Mouse (Mus musculus) heart, adult 2 months (tissue): ENCODE data around the gene Ptger3. TPM values are rescaled to one million over a fixed set of nuclear protein-coding genes. Genes with fewer than 3 reads are reported as not detected.

Experiments
- DNase-seq, 2 experiments: peaks; one replicate each; pipeline ENCODE4 v3.0.0; 2021
- H3K27ac ChIP-seq: fragments of 200-600 bp; 2 replicates; pipeline ENCODE4 v1.8.1; 2022
- H3K27me3 ChIP-seq: fragments of 200-500 bp; 2 replicates; pipeline ENCODE4 v1.6.1; 2012; ENCODE audit warnings: mild to moderate bottlenecking, low read length, inconsistent platforms, mixed read lengths; ENCODE audit not compliant: control insufficient read depth, insufficient read depth
- H3K36me3 ChIP-seq: fragments of 200-500 bp; 2 replicates; pipeline ENCODE4 v1.6.1; 2012; ENCODE audit warnings: low read length, inconsistent platforms; ENCODE audit not compliant: control insufficient read depth, insufficient read depth
- H3K4me1 ChIP-seq: fragments of 200-500 bp; 2 replicates; pipeline ENCODE4 v1.6.1; 2011; ENCODE audit warnings: low read length; ENCODE audit not compliant: control insufficient read depth, insufficient read depth
- H3K4me3 ChIP-seq: fragments of 200-600 bp; 2 replicates; pipeline ENCODE4 v1.8.1; 2022
- H3K79me2 ChIP-seq: fragments of 200-500 bp; replicated peaks from 2 replicates; pipeline ENCODE4 v1.6.1; 2012; ENCODE audit warnings: mild to moderate bottlenecking, inconsistent platforms, low read length, moderate library complexity, mixed read lengths; ENCODE audit not compliant: control insufficient read depth, insufficient read depth
- H3K9ac ChIP-seq: fragments of 200-500 bp; 2 replicates; pipeline ENCODE4 v1.6.1; 2012; ENCODE audit warnings: low read depth, mild to moderate bottlenecking, control low read depth, inconsistent platforms, low read length, mixed read lengths
- CTCF ChIP-seq: fragments of 200-600 bp; IDR thresholded peaks from 2 replicates; pipeline ENCODE4 v1.8.1; 2022; ENCODE audit warnings: antibody characterized with exemption, mild to moderate bottlenecking, moderate library complexity
- EP300 ChIP-seq: fragments of 200-500 bp; IDR thresholded peaks from 2 replicates; pipeline ENCODE4 v1.6.1; 2011; ENCODE audit warnings: low read depth, low read length, control low read depth; ENCODE audit not compliant: insufficient read depth
- POLR2A ChIP-seq: fragments of 200-500 bp; IDR thresholded peaks from 2 replicates; pipeline ENCODE4 v1.6.1; 2011; ENCODE audit warnings: mild to moderate bottlenecking, low read depth, low read length, control low read depth; ENCODE audit not compliant: insufficient read depth
- WGBS: fragments of 180-500 bp; shearing (Covaris S2); methylation state at CpG from one replicate; pipeline ENCODE4 v1.1.7; 2018; 5-methylcytosine and 5-hydroxymethylcytosine counted together
- intact Hi-C: fragments of 180-260 bp; cut with DNase I; formaldehyde crosslinking; loops from one replicate; pipeline ENCODE4 v1.15.1; 2025
- microRNA-seq, 2 experiments: library from miRNA; unstranded; fragments of <30 nt; microRNA quantifications; one replicate each; pipeline ENCODE4 v1.2.0; 2021
- polyA plus RNA-seq: library from polyadenylated mRNA; depleted of rRNA; stranded (reverse); fragments of >200 nt; gene quantifications from 2 replicates; pipeline ENCODE4 v1.2.3, GENCODE M21; 2012; rRNA removed
- total RNA-seq, 2 experiments: library from RNA; stranded (reverse); gene quantifications; 2 replicates each; pipeline ENCODE4 v1.2.3; 2021

Gene Ptger3
- total and polyA plus RNA-seq, 3 experiments: 0.18 to 1.9 (median 0.48) TPM

- TF ChIP-seq POLR2A (no peak), CTCF (no peak), EP300 (no peak)
- Histone ChIP-seq H3K4me1 (no peaks in the 10 kb centered on the region), H3K27me3 (no peaks in the 10 kb centered on the region), H3K36me3 (no peaks in the 10 kb centered on the region), H3K79me2 (no peaks in the 10 kb centered on the region), H3K9ac (no peak overlapping the region), H3K4me3 (no peak overlapping the region), H3K27ac (no peak overlapping the region)
- DNase-seq: no peak
- intact Hi-C loops: no loop called here
These were observed 97.9 kb downstream of the Ptger3 start for GRCm38 (mm10) chr3:157664486-157665041.

GRCm38 (mm10) chr3:157665471-157665870 lies 98.8 kb downstream of the Ptger3 start:
- H3K79me2 ChIP-seq: no peaks in the 10 kb centered on the region
- no peaks in the 10 kb centered on the region for H3K27me3 ChIP-seq
- intact Hi-C loops: no loop called here
- H3K36me3 ChIP-seq: no peaks in the 10 kb centered on the region
- H3K4me1 ChIP-seq: no peaks in the 10 kb centered on the region
- 43% methylated on average over 1 of the region's 1 CpGs for WGBS
- H3K27ac ChIP-seq: no peak overlapping the region
- no peak overlapping the region for H3K4me3 ChIP-seq
- no peak overlapping the region for H3K9ac ChIP-seq
- no peak for DNase-seq
- TF ChIP-seq POLR2A (no peak), CTCF (no peak), EP300 (no peak)

DNA sequence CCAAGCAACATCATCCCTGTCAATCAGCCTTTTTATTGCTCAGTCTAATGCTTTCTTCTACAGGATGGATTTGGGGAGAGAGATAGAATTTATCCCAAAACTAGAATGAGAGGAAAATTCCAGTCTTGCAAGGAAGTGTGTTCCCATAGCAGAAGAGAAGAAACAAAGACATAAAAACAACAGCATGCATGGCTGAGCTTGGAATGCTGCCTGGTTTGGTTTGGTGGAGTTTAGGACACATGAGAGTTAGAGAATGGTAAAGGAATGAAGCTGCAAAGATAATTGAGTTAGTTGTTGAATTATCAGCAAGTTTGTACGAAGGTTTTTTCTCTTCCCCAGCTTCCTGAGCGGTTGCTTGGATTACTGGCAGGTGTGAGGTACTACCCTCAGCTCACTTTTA lies 99.5 kb downstream of the Ptger3 start:
- 55% methylated on average over 2 of the region's 2 CpGs for WGBS
- no peak for TF ChIP-seq EP300
- no peak for TF ChIP-seq POLR2A
- TF ChIP-seq CTCF: no peak
- H3K27me3 ChIP-seq: no peaks in the 10 kb centered on the region
- H3K9ac ChIP-seq: no peak overlapping the region
- no peak for DNase-seq
- no peaks in the 10 kb centered on the region for H3K4me1 ChIP-seq
- H3K4me3 ChIP-seq: no peak overlapping the region
- no peaks in the 10 kb centered on the region for H3K36me3 ChIP-seq
- H3K27ac ChIP-seq: no peak overlapping the region
- intact Hi-C loops: no loop called here
- H3K79me2 ChIP-seq: no peaks in the 10 kb centered on the region

- DNase-seq: no peak
- Histone ChIP-seq H3K79me2 (no peaks in the 10 kb centered on the region), H3K27me3 (no peaks in the 10 kb centered on the region), H3K36me3 (no peaks in the 10 kb centered on the region), H3K27ac (no peak overlapping the region), H3K4me1 (no peaks in the 10 kb centered on the region), H3K4me3 (no peak overlapping the region), H3K9ac (no peak overlapping the region)
- TF ChIP-seq CTCF: no peak
- no peak for TF ChIP-seq EP300
- TF ChIP-seq POLR2A: no peak
- 61% methylated on average over 3 of the region's 3 CpGs for WGBS
- intact Hi-C loops: no loop called here
These were observed 119.4 kb downstream of the Ptger3 start for GRCm38 (mm10) chr3:157686105-157686504.

GRCm38 (mm10) chr3:157688419-157689162 lies 121.9 kb downstream of the Ptger3 start:
- no peak overlapping the region for H3K9ac ChIP-seq
- no peaks in the 10 kb centered on the region for H3K4me1 ChIP-seq
- DNase-seq: no peak
- H3K27ac ChIP-seq: no peak overlapping the region
- H3K4me3 ChIP-seq: no peak overlapping the region
- no peaks in the 10 kb centered on the region for H3K27me3 ChIP-seq
- TF ChIP-seq POLR2A (no peak), CTCF (no peak), EP300 (no peak)
- intact Hi-C loops: no loop called here
- WGBS: 42% methylated on average over 6 of the region's 6 CpGs
- no peaks in the 10 kb centered on the region for H3K79me2 ChIP-seq
- no peaks in the 10 kb centered on the region for H3K36me3 ChIP-seq

Small RNA genes within 50 kb of the gene (microRNA-seq; reads per million reads assigned to microRNA genes)
- gene Mir186: 154 to 356 reads per million in 2 experiments

Other genes with a start within 250 kb of the Ptger3 start
- 10 to 100 TPM; 36.3 to 37.2 TPM for gene Zranb2, start 32.7 kb upstream of the Ptger3 start, total RNA-seq
- gene Zranb2, start 32.7 kb upstream of the Ptger3 start, polyA plus RNA-seq: 6.7 and 14.5 TPM in 2 replicates